Comparison of ENCODE assay signal across 20 mouse cellular contexts in genomic region chr12:56522191-56522590, GRCm38 (mm10). TPM values are rescaled to one million over a fixed set of nuclear protein-coding genes. Genes with fewer than 3 reads are reported as not detected.
"Had no signal": no experiment of that assay in that cellular context is flagged by ENCODE, and none has a peak within 500 bp of the region (broad histone marks: within the 10 kb centered on the region; RNA-seq: fewer than 3 reads in every experiment).

No protein-coding gene starts in this region.

- DNase-seq: kidney, adult 11 months; kidney, adult 9 months; kidney, postnatal 36 days; layer of hippocampus, adult 9-11 months; layer of hippocampus, postnatal 36 days; lung, postnatal 4 days; retina, postnatal 1 day; right cerebral cortex, postnatal 4 days; spleen, adult 18-20 months; thymus, adult 2 months; thymus, postnatal 25 days had no signal

- H3K4me2 ChIP-seq: limb, embryonic 13.5 days; midbrain, embryonic 12.5 days; neural tube, embryonic 12.5 days had no signal

- H3K9me3 ChIP-seq: limb, embryonic 13.5 days; midbrain, embryonic 12.5 days; neural tube, embryonic 12.5 days had no signal

- H3K9ac ChIP-seq: limb, embryonic 13.5 days; liver, embryonic 14.5 days; midbrain, embryonic 12.5 days; neural tube, embryonic 12.5 days had no signal

- H3K27ac ChIP-seq: kidney, postnatal 0 days; limb, embryonic 13.5 days; liver, embryonic 14.5 days; neural tube, embryonic 12.5 days had no signal

- H3K4me3 ChIP-seq: limb, embryonic 13.5 days; midbrain, embryonic 12.5 days; myocyte; neural tube, embryonic 12.5 days had no signal

- H3K36me3 ChIP-seq: limb, embryonic 13.5 days; midbrain, embryonic 12.5 days; neural tube, embryonic 12.5 days had no signal

RNA-seq across cellular contexts. Expression of gene Nkx2-1, which starts 14.5 kb away (rescaled TPM):
- polyA plus RNA-seq: intestine, embryonic 14.5 days; kidney, postnatal 0 days; limb, embryonic 13.5 days; liver, embryonic 14.5 days; myocyte; neural tube, embryonic 12.5 days; stomach, embryonic 14.5 days; urinary bladder, adult 2 months had no signal
